Mouse (Mus musculus): ENCODE data around the gene Bahcc1.

DNA sequence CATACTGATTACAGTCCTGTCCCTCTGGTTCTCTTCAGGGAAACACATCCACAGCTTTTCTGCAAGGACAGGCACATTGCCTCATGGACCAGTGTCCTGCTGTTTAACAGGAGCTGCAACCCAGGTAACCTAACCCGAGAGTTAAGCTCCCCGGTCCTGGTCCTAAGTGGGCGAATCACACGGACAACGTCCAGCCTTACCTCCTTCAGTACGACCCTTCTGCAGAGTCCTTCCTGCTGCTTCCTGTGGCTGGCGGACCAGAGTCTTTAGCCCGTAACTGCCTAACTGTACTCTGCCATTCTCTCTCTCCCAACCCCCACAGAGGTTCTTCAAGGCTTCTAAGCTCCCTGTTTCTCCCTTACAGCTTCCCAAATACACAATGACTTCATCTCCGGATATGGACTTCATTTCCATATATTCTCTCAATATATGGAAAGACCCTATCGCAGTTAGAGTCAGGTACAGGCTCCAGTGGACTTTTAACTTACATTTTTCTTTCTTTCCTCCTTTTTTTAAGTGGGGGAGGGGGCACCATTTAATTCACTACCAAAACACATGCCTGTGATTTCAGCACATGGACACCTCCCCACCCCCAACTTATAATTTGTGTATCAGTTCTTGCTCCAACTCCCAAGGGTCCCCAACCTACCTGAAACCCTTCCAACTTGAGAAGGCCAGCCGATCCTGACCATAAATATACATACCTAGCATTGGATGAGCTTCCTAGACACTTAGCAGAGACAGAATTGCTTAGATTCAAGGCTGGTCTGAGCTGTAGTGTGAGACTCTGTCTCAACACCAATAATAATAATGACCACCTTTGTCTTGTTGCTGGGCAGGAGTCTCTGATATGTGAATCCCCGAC lies 11.6 kb upstream of the Bahcc1 start:
- no peak for TF ChIP-seq NANOG (IDR thresholded peaks at IDR 0.05; ENCODE audit: borderline replicate concordance, low read length)
- TF ChIP-seq CTCF (conservative IDR thresholded peaks at IDR 0.05; ENCODE audit: low read length): no peak

Data from E14TG2a.4 (cell line).